Mouse (Mus musculus) liver, embryonic 16.5 days (tissue): ENCODE measurements around the gene Clcn2. TPM values are rescaled to one million over a fixed set of nuclear protein-coding genes. Genes with fewer than 3 reads are reported as not detected.

Experiments used
- ATAC-seq: fragments of 200-750 bp; cut with Nextera tagmentation; 2 replicates; pipeline ENCODE4 v1.8.0; 2017; ENCODE audit warnings: low read depth, mild to moderate bottlenecking, moderate number of reproducible peaks, moderate library complexity
- H3K27ac ChIP-seq: fragments of 300-500 bp; sonication (generic); 2 replicates; pipeline ENCODE4 v1.5.1; 2014; ENCODE audit warnings: mild to moderate bottlenecking, low read length
- H3K27me3 ChIP-seq: fragments of 300-500 bp; sonication (generic); 2 replicates; pipeline ENCODE4 v1.6.1; 2014; ENCODE audit warnings: low read depth, low read length, mixed read lengths; ENCODE audit not compliant: control insufficient read depth, insufficient read depth
- H3K36me3 ChIP-seq: fragments of 300-500 bp; sonication (generic); 2 replicates; pipeline ENCODE4 v1.6.1; 2014; ENCODE audit warnings: mild to moderate bottlenecking; ENCODE audit not compliant: control insufficient read depth, insufficient read depth
- H3K4me1 ChIP-seq: fragments of 300-500 bp; sonication (generic); 2 replicates; pipeline ENCODE4 v1.6.1; 2014; ENCODE audit warnings: low read depth, low read length, mixed read lengths; ENCODE audit not compliant: control insufficient read depth
- H3K4me2 ChIP-seq: fragments of 300-500 bp; sonication (generic); 2 replicates; pipeline ENCODE4 v1.6.1; 2014; ENCODE audit warnings: low read depth, low read length, mixed read lengths
- H3K4me3 ChIP-seq: fragments of 300-500 bp; sonication (generic); 2 replicates; pipeline ENCODE4 v1.5.1; 2014; ENCODE audit warnings: low read depth, mild to moderate bottlenecking, low read length
- H3K9ac ChIP-seq: fragments of 300-500 bp; sonication (generic); 2 replicates; pipeline ENCODE4 v1.6.1; 2014; ENCODE audit warnings: low read depth, low read length
- H3K9me3 ChIP-seq: fragments of 300-500 bp; sonication (generic); replicated peaks from 2 replicates; pipeline ENCODE4 v1.6.1; 2016; ENCODE audit warnings: low read length; ENCODE audit not compliant: control insufficient read depth
- WGBS: fragments of 180-500 bp; shearing (Covaris S2); extraction: QIAGEN DNeasy Blood & Tissue Kit; methylation state at CpG from one replicate; pipeline ENCODE4 v1.1.7; 2014; ENCODE audit not compliant: insufficient replicate concordance; 5-methylcytosine and 5-hydroxymethylcytosine counted together
- polyA plus RNA-seq: library from polyadenylated mRNA; unstranded; fragments of >200 nt; fragmentation: Nextera tagmentation; extraction: Ambion mirVana; gene quantifications from 2 replicates; pipeline ENCODE4 v1.2.1, GENCODE M21; 2015

The Clcn2 gene
- polyA plus RNA-seq, 1 experiment from 2014 or later, result 11.5 TPM

GRCm38 (mm10) chr16:20701316-20701715 is 16.2 kb downstream of the Clcn2 start:
- 73% methylated on average over 7 of the region's 7 CpGs for WGBS
- Histone ChIP-seq H3K27me3 (peaks cover 11% of the 10 kb centered on the region), H3K36me3 (no peaks in the 10 kb centered on the region), H3K4me2 (no peak overlapping the region), H3K9me3 (no peaks in the 10 kb centered on the region), H3K4me3 (no peak overlapping the region), H3K4me1 (peaks cover 48% of the 10 kb centered on the region), H3K27ac (no peak overlapping the region), H3K9ac (no peak overlapping the region)
- no peak for ATAC-seq

DNA sequence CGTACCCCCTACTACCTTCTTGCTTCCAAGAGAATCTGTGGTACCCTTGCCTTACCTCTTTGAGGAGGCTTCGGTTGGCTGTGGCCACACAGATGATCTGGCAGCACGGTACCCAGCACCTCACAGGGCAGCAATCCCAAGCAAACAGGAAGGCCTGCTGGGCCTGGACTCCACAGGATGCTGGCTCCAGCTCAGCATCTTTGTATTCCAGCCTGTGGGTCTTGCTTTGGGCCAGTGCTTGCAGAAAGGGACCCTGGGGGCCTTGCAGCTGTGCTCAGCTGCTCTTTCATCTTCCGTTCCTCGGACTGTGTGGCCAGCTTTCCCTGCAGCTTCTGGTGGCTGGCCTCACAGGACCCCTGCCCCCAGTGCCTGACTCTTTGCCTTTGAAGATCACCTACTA is 17.5 kb downstream of the Clcn2 start:
- Histone ChIP-seq H3K36me3 (no peaks in the 10 kb centered on the region), H3K9ac (no peak overlapping the region), H3K9me3 (no peaks in the 10 kb centered on the region), H3K27me3 (peaks cover 24% of the 10 kb centered on the region), H3K4me2 (no peak overlapping the region), H3K4me3 (no peak overlapping the region), H3K4me1 (peaks cover 44% of the 10 kb centered on the region), H3K27ac (no peak overlapping the region)
- 66% methylated on average over 5 of the region's 5 CpGs for WGBS
- ATAC-seq, result no peak

- Histone ChIP-seq H3K27ac (no peak overlapping the region), H3K4me3 (no peak overlapping the region), H3K9me3 (no peaks in the 10 kb centered on the region), H3K36me3 (no peaks in the 10 kb centered on the region), H3K27me3 (peaks cover 29% of the 10 kb centered on the region), H3K4me1 (peaks cover 37% of the 10 kb centered on the region), H3K9ac (no peak overlapping the region), H3K4me2 (no peak overlapping the region)
- no peak for ATAC-seq
- 63% methylated on average over 5 of the region's 5 CpGs for WGBS
Measured at GRCm38 (mm10) chr16:20699266-20699665, 18.3 kb downstream of the Clcn2 start.

DNA sequence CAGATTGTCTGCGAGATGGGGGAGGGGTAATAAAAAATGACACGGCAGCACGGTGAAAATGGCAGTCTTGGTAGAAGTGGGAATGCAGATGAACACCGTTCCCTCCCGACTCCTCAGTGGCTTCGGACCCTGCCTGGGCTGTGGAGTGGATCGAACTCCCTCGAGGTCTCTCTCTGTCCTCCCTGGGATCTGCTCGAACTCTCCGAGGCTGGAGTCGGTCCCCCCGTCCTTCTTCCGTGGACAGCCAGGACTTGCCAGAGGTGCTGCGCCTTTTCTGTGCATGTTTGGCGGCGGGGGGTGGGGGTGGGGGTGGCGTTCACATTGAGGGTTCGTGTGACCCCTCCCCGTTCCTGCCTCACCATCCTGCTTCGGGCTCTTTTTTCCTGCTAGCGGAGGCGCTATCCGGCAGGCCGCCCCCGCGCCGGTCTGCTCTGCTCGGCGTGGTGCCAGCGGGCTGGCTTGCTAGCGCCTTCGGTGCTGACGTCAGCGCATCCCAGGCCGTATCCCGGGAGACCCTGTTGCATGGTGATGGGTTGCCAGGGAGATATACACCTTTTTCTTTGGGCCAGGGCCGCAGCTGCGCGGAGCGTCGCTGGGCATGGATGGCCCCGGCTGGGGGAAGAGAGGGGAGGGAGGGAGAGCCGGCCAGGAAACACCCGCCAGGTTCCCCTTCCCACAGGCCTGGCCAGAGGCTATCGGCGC is 21.8 kb downstream of the Clcn2 start:
- Histone ChIP-seq H3K27ac (no peak overlapping the region), H3K9ac (no peak overlapping the region; the same call in 1 of the 2 replicates), H3K4me3 (peak overlapping the region; percentile 19; the same call in 1 of the 2 replicates), H3K36me3 (peaks cover 2% of the 10 kb centered on the region), H3K4me1 (peaks cover 21% of the 10 kb centered on the region), H3K4me2 (peak overlapping the region; percentile 48), H3K9me3 (no peaks in the 10 kb centered on the region), H3K27me3 (peaks cover 29% of the 10 kb centered on the region)
- WGBS, result 6% methylated on average over 46 of the region's 46 CpGs
- ATAC-seq, result no peak

DNA sequence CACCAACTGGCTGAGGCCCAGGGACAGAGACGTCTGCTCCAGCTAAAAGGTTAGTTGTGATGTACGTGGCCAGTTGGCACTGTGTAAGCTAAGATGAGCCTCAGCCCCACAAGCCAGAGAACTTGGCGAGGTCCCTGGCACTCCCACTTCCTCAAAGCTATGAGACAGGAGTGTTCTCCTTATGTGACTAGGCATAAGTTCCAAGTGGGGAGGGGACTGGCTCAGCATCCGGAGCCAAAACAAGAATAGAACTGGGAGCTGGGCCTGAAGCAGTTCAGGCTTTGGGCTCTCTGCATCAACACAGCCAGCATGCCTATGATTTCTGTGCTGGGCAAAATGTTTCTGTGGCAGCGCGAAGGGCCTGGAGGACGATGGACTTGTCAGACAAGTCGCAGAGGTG is 22.8 kb downstream of the Clcn2 start:
- Histone ChIP-seq H3K36me3 (peaks cover 12% of the 10 kb centered on the region), H3K27me3 (peaks cover 29% of the 10 kb centered on the region), H3K4me1 (peaks cover 21% of the 10 kb centered on the region), H3K9ac (no peak overlapping the region), H3K4me2 (no peak overlapping the region), H3K4me3 (no peak overlapping the region), H3K9me3 (no peaks in the 10 kb centered on the region), H3K27ac (no peak overlapping the region)
- 54% methylated on average over 8 of the region's 8 CpGs for WGBS
- ATAC-seq, result no peak

- Histone ChIP-seq H3K9me3 (no peaks in the 10 kb centered on the region), H3K4me3 (peak within 1 kb of the TSS; percentile 69), H3K9ac (peak within 1 kb of the TSS; percentile 75), H3K4me1 (peaks cover 21% of the 10 kb centered on the region), H3K27me3 (peaks cover 29% of the 10 kb centered on the region), H3K36me3 (peaks cover 26% of the 10 kb centered on the region), H3K27ac (0 out of 2 replicates have a peak within 1 kb of the TSS, but pooled peaks have one; percentile 42), H3K4me2 (peak within 1 kb of the TSS; percentile 90)
- 2% methylated on average over 36 of the region's 37 CpGs for WGBS
- ATAC-seq, result peak; percentile 91
Measured at GRCm38 (mm10) chr16:20693111-20693701, 24.3 kb downstream of the Clcn2 start, which contains the start of gene Fam131a. Gene Fam131a (plus strand): TSS chr16:20693241.

GRCm38 (mm10) chr16:20692241-20692965 is 25.1 kb downstream of the Clcn2 start:
- WGBS, result 58% methylated on average over 16 of the region's 16 CpGs
- H3K36me3 ChIP-seq, result peaks cover 33% of the 10 kb centered on the region

DNA sequence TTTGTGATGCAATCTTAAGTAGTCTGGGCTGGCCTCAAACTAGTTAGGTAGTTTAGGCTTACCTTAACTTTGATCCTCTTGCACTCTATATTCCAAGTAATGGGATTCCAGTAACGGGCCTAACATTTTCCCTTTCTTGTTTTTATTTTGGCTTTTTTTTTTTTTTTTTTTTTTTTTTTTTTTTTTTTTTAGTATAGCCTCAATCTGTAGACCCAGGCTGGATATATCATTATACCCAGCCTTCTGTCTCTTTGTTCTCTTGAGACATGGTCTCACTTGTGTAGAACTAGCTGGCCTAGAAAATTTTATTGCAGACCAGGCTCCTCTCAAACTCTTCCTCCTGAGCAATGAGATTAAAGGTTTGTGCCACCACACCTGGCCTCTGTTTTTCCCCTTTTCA is 25.9 kb downstream of the Clcn2 start:
- ATAC-seq, result no peak
- peaks cover 40% of the 10 kb centered on the region for H3K36me3 ChIP-seq

More at GRCm38 (mm10) chr16:20692241-20692965, 25.1 kb downstream of the Clcn2 start:
- peak overlapping the region; percentile 90 for H3K4me2 ChIP-seq
- ATAC-seq, result no peak
- no peaks in the 10 kb centered on the region for H3K9me3 ChIP-seq
- no peak overlapping the region for H3K27ac ChIP-seq
- peak overlapping the region; percentile 69; the same call in 1 of the 2 replicates for H3K4me3 ChIP-seq
- H3K4me1 ChIP-seq, result peaks cover 21% of the 10 kb centered on the region
- peak overlapping the region; percentile 75; the same call in 1 of the 2 replicates for H3K9ac ChIP-seq
- peaks cover 27% of the 10 kb centered on the region for H3K27me3 ChIP-seq

More for the DNA sequence above, 25.9 kb downstream of the Clcn2 start:
- no peak overlapping the region for H3K27ac ChIP-seq
- H3K4me3 ChIP-seq, result no peak overlapping the region
- H3K4me1 ChIP-seq, result peaks cover 21% of the 10 kb centered on the region
- peaks cover 21% of the 10 kb centered on the region for H3K27me3 ChIP-seq
- 95% methylated on average over 1 of the region's 1 CpGs for WGBS
- no peaks in the 10 kb centered on the region for H3K9me3 ChIP-seq
- H3K9ac ChIP-seq, result no peak overlapping the region
- H3K4me2 ChIP-seq, result no peak overlapping the region
